Mouse (Mus musculus): ENCODE data around the gene Tmem14c.

GRCm38 (mm10) chr13:41042511-41042910, 26.4 kb downstream of the Tmem14c start:
- TF ChIP-seq CTCF (IDR thresholded peaks at IDR 0.05; ENCODE audit: extremely low read depth, insufficient read depth, low read length), result no peak
- TF ChIP-seq POLR2A (IDR thresholded peaks at IDR 0.05; ENCODE audit: extremely low read depth, insufficient read depth, low read length), result no peak

Data from cortical plate, adult 2 months (tissue).